Mouse (Mus musculus) Patski (cell line): ENCODE measurements around the gene Cdk14. TPM values are rescaled to one million over a fixed set of nuclear protein-coding genes. Genes with fewer than 3 reads are reported as not detected.
A peak's percentile ranks its signal among the peaks of the same experiment; 100 is the strongest.

Experiments
- ATAC-seq: fragments of 100-300 bp; one replicate; pipeline ENCODE4 v1.8.0; 2021
- CTCF ChIA-PET: fragments of 350-600 bp; sonication (Branson Sonifier 250); formaldehyde crosslinking; loops from one replicate; lab custom pipeline; 2022; ENCODE audit warnings: inconsistent platforms; lab: Charles Lee
- POLR2A ChIA-PET: fragments of 350-600 bp; sonication (Branson Sonifier 250); formaldehyde crosslinking; loops from one replicate; lab custom pipeline; 2022; ENCODE audit warnings: antibody characterized with exemption, inconsistent platforms; lab: Charles Lee
- DNase-seq: peaks from one replicate; pipeline ENCODE4 v3.0.0-alpha.2; 2011; ENCODE audit warnings: low read depth, low spot score
- H3K27me3 ChIP-seq: fragments of 371-371 bp; one replicate; pipeline ENCODE4 v1.5.1; 2021
- CTCF ChIP-seq: fragments of 100-300 bp; IDR thresholded peaks from one replicate; pipeline ENCODE4 v1.5.1; 2021
- in situ Hi-C: fragments of 300-500 bp; cut with MboI; formaldehyde crosslinking; loops from 3 replicates; pipeline ENCODE4 v1.11.1; 2018; ENCODE audit warnings: low pct_unique_long_range_greater_than_20kb, mixed read lengths
- polyA plus RNA-seq: library from polyadenylated mRNA; unstranded; gene quantifications from one replicate; pipeline ENCODE4 v1.2.3, GENCODE M21; 2021

Cdk14 gene
- polyA plus RNA-seq, 1 experiment from 2014 or later = 21.7 TPM

- TF ChIP-seq CTCF = no peak
- H3K27me3 ChIP-seq = no peaks in the 10 kb centered on the region
- no peak for ATAC-seq
- POLR2A ChIA-PET = no interaction called here
- CTCF ChIA-PET = interaction anchor here (0.7 to 1.2 kb wide), 3 partner anchors 11 to 14 kb away, joined by 3 to 4 read pairs (median 3); no protein-coding TSS in a partner anchor
- DNase-seq = no peak
- in situ Hi-C loops = no loop called here
Measured at GRCm38 (mm10) chr5:5175090-5175489, 245.0 kb downstream of the Cdk14 start.

- DNase-seq = no peak
- no peak for ATAC-seq
- no peak for TF ChIP-seq CTCF
- in situ Hi-C loops = no loop called here
- H3K27me3 ChIP-seq = no peaks in the 10 kb centered on the region
- CTCF ChIA-PET = no interaction called here
- POLR2A ChIA-PET = no interaction called here
Measured at GRCm38 (mm10) chr5:5166086-5166485, 254.0 kb downstream of the Cdk14 start.

DNA sequence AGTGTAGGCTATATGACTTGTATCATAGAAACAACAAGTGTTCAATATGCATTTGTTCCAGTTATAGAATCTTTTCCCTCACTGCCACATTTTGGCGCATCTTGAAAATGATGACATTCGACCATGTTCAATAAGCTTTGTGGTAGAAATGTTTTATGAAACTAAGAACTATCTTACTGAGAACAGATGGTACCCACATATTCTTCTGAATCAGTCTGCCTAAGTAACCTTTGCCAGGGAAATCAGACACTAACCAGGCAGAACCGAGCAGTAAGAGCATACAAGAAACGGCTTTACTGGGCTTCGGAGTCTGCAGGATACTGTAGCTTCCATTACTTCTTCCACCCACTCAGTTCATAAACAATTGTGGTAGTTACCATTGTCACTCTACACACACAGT lies 255.8 kb downstream of the Cdk14 start:
- no peak for TF ChIP-seq CTCF
- ChIA-PET POLR2A (no interaction called here), CTCF (interaction anchor here (1.6 kb wide), 1 partner anchor 10 kb away, joined by 3 read pairs; no protein-coding TSS in a partner anchor)
- in situ Hi-C loops = no loop called here
- no peak for DNase-seq
- ATAC-seq = no peak
- no peaks in the 10 kb centered on the region for H3K27me3 ChIP-seq

- CTCF ChIA-PET = interaction anchor here (1.6 kb wide), 1 partner anchor 11 kb away, joined by 3 read pairs; no protein-coding TSS in a partner anchor
- DNase-seq = no peak
- POLR2A ChIA-PET = interaction anchor here (0.5 kb wide), 1 partner anchor 16 kb away, joined by 7 read pairs; no protein-coding TSS in a partner anchor
- no peak for TF ChIP-seq CTCF
- no peaks in the 10 kb centered on the region for H3K27me3 ChIP-seq
- in situ Hi-C loops = no loop called here
- peak; percentile 74 for ATAC-seq
Measured at GRCm38 (mm10) chr5:5163823-5164222, 256.3 kb downstream of the Cdk14 start.

DNA sequence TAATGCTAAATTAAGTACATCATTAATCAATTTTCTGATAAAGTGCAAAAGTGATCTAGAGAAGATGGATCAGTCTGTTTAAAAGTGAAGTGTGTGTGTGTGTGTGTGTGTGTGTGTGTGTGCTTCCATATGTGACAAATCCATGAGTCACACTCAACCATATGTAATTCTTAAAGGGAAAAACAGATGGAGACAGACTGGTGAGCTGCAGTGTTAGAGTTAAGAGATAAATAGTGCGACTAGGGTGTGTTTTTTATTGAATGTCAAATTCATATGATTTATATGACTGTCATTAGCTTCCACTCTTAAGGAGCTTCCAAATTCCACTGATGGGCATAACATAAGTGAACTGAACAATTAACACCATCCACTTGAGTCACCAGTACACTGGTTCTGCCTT lies 260.6 kb downstream of the Cdk14 start:
- no peaks in the 10 kb centered on the region for H3K27me3 ChIP-seq
- no peak for TF ChIP-seq CTCF
- ChIA-PET POLR2A (no interaction called here), CTCF (no interaction called here)
- in situ Hi-C loops = no loop called here
- no peak for DNase-seq
- ATAC-seq = no peak

- POLR2A ChIA-PET = no interaction called here
- no peaks in the 10 kb centered on the region for H3K27me3 ChIP-seq
- in situ Hi-C loops = no loop called here
- CTCF ChIA-PET = interaction anchor here (1.4 kb wide), 1 partner anchor 10 kb away, joined by 3 read pairs; no protein-coding TSS in a partner anchor
- ATAC-seq (no peak), DNase-seq (no peak)
- TF ChIP-seq CTCF = no peak
Measured at GRCm38 (mm10) chr5:5139855-5140254, 280.3 kb downstream of the Cdk14 start.

GRCm38 (mm10) chr5:5134905-5135511 lies 285.1 kb downstream of the Cdk14 start:
- TF ChIP-seq CTCF = no peak
- POLR2A ChIA-PET = no interaction called here
- CTCF ChIA-PET = interaction anchor here (3.7 kb wide), 1 partner anchor 14 kb away, joined by 13 read pairs; no protein-coding TSS in a partner anchor
- H3K27me3 ChIP-seq = no peaks in the 10 kb centered on the region
- DNase-seq = no peak
- no peak for ATAC-seq
- in situ Hi-C loops = no loop called here

GRCm38 (mm10) chr5:5134143-5134904 lies 285.8 kb downstream of the Cdk14 start:
- POLR2A ChIA-PET = no interaction called here
- ATAC-seq = no peak
- no peaks in the 10 kb centered on the region for H3K27me3 ChIP-seq
- no peak for TF ChIP-seq CTCF
- no peak for DNase-seq
- CTCF ChIA-PET = interaction anchor here (3.7 kb wide), 1 partner anchor 14 kb away, joined by 13 read pairs; no protein-coding TSS in a partner anchor
- in situ Hi-C loops = no loop called here

DNA sequence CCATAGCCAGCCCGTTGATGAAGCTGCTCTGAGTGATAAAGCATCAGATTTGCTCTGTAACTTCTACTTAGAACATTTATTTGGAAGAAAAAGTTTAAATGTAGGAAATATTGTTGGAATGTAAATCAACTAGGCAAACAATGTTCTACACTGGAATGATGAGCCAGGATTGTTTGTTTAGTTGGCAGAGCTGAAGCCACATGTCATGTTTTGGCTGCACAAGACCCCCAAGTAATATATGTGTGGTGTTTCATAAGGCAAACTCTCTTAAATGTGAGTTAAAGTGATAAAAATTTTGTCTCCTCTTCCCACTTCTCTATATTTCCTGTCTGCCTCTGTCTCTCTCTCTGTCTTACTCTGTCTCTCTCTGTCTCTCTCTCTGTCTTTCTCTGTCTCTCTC lies 291.3 kb downstream of the Cdk14 start:
- in situ Hi-C loops = no loop called here

GRCm38 (mm10) chr5:5124645-5125044 lies 295.5 kb downstream of the Cdk14 start:
- no peaks in the 10 kb centered on the region for H3K27me3 ChIP-seq
- in situ Hi-C loops = no loop called here
- DNase-seq = no peak
- ATAC-seq = no peak
- TF ChIP-seq CTCF = no peak
- CTCF ChIA-PET = interaction anchor here (0.7 kb wide), 1 partner anchor 50 kb away, joined by 3 read pairs; no protein-coding TSS in a partner anchor
- POLR2A ChIA-PET = interaction anchor here (0.6 kb wide), 2 partner anchors 162 to 258 kb away, joined by 3 to 4 read pairs; no protein-coding TSS in a partner anchor

More for the DNA sequence above, 291.3 kb downstream of the Cdk14 start:
- DNase-seq = no peak
- TF ChIP-seq CTCF = no peak
- ChIA-PET CTCF (no interaction called here), POLR2A (no interaction called here)
- no peaks in the 10 kb centered on the region for H3K27me3 ChIP-seq
- no peak for ATAC-seq
